Mouse (Mus musculus): ENCODE results near the gene S100g.

Gene S100g

GRCm38 (mm10) chrX:162964383-162964782 is at the start of gene S100g:
S100g (minus strand) TSS chrX:162964599.
- DNase-seq (ENCODE audit: low spot score): no peak

DNA sequence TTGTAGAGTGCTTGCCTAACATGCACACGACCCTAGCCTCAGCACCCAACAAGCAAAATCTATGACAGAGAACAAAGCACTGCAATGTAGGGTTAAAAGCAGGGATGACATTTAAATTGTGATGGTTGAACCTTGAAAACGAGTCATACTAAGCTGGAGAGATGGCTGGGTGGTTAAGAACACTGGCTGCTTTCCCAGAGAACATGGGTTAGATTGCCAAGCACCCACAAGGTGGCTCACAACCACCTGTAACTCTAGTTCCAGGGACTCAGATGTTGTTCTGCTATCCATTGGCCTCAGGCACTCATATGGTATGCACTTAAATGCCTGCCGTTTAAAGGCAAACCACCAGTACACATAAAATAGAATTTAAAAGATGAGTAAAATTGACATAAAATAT is 27.7 kb upstream of the S100g start:
- DNase-seq (ENCODE audit: low spot score): no peak

DNA sequence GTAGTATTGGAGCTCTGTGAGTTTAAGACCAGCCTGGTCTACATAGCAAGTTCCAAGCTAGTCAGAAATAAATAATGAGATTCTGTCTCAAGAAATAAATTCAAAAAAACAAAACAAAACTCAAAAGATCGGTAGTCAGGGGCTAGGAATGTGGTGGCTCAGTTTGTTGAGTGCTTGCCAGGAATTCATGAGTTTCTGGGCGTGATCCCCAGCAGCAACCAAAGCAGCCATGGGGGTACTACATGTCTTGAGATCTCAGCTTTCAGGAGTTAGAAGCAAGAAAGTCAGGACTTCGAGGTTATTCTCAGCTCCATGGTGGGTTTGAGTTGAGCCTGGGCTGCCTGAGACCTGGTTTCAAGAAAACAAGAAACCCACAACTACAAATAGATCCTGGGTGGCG is 27.0 kb upstream of the S100g start:
- no peak for DNase-seq (ENCODE audit: low spot score)

DNA sequence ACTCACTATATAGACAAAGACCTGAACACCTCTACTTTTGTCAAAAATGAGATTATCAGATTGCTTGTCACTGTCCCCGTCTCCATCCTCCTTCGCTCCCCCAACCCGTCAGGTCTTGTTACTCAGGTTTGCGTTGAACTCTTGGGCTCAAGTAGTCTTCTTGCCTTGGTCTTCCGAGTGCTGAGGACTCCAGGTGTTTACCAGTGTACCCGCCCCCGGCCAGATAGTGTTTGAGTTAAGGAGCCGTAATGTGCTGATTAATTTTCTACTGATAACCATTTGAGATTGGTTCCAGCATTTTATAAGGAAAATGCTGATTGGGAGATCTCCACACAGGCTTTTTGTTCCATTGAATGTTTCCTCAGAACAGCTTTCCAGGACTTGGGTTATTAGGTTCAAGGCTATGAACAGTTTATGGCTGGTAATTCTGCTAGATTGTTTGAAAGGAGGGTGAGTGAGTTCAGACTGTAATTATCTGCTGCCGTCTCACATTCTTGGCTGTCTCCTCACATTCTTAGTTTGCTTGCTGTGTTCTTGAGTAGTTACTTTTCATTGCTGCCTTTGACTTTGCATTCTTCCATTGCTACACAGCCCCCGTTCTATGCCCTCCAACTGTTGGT is 22.6 kb upstream of the S100g start:
- DNase-seq (ENCODE audit: low spot score): no peak

GRCm38 (mm10) chrX:162976194-162976593 is 11.8 kb upstream of the S100g start:
- no peak for DNase-seq (ENCODE audit: low spot score)

GRCm38 (mm10) chrX:162967456-162967855 is 3.1 kb upstream of the S100g start:
- DNase-seq (ENCODE audit: low spot score): no peak

- no peak for DNase-seq (ENCODE audit: low spot score)
Observed at GRCm38 (mm10) chrX:162963840-162964239, 559 bp downstream of the S100g start.

GRCm38 (mm10) chrX:162957921-162958320 is 6.5 kb downstream of the S100g start:
- DNase-seq (ENCODE audit: low spot score): no peak

- no peak for DNase-seq (ENCODE audit: low spot score)
Observed at GRCm38 (mm10) chrX:162949811-162950439, 14.5 kb downstream of the S100g start.

- DNase-seq (ENCODE audit: low spot score): no peak
Observed at GRCm38 (mm10) chrX:162942027-162942426, 22.4 kb downstream of the S100g start.

DNA sequence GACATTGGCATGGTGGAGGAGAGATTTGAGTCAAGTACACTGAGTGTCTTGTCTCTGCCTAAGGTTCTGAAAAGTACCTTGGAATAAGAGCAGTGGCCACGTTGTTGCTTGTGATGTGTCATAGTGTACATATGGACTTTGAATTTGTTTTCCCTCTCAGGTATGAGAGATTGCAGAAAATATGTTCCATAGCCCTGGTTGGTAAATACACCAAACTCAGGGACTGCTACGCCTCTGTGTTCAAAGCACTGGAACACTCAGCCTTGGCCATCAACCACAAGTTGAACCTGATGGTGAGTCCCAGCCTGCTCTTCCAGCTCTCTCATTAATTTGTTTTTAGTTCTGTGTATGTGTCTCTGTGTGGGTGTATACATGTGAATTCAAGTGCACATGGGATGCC is 32.9 kb downstream of the S100g start:
- no peak for DNase-seq (ENCODE audit: low spot score)

DNA sequence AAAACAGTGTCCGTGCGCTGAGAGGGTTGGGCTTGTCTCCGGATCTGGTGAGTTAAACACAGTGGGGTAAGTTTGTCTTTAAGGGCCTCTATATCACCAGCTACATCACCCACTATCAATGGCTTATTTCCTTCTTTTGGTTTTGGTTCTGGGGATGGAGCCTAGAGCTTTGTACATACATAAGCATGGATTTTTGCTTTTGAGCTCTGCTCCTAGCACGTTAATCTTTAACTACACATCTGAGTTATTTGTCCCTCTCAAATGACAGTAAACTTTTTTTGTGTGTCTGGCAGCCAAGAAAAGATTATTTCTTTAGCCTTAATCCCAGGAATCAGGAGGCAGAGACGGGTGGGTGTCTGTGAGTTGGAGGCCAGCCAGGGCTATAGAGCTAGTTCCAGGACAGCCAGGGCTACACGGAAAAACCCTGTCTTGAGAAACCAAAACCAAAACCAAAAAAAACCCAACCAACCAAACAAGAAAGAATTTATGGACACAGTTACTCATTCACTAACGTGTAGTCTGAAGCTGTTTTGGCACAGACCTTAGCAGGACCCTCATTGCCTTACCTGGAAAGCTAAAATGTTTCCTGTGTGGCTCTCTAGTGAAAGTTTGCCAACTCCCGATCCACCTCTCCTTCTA is 42.8 kb downstream of the S100g start:
- no peak for DNase-seq (ENCODE audit: low spot score)

GRCm38 (mm10) chrX:162915697-162916096 is 48.7 kb downstream of the S100g start:
- DNase-seq (ENCODE audit: low spot score): no peak

DNA sequence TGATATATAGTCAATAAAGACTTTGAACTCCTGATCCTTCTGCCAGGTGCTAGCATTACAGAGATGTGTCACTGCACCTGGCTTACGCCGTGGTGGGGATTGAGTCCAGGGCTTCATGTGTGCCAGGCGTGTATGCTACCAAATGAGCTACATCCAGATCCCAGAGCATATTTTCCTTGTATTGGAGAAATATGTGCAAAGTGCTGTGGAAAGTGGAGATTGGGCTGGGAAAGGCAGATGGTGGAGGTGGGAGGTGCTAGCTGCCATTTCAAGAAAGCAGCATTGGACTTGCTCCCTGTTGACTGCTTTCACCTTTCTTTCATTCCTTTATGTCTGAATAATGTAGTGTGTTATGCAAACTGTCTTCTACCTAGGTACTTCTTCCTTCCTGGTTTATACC is 50.7 kb downstream of the S100g start:
- no peak for DNase-seq (ENCODE audit: low spot score)

Measured in ovary, adult 18-20 months (tissue).